Mouse (Mus musculus): ENCODE results near the gene Glt1d1. TPM values are rescaled to one million over a fixed set of nuclear protein-coding genes. Genes with fewer than 3 reads are reported as not detected.

Gene Glt1d1
- total RNA-seq, 2 experiments from 2014 or later, result 24.7 to 25.6 TPM

GRCm38 (mm10) chr5:127627242-127627641, 4.8 kb upstream of the Glt1d1 start:
- no peak for DNase-seq (ENCODE audit: low spot score in 2 of 2)

DNA sequence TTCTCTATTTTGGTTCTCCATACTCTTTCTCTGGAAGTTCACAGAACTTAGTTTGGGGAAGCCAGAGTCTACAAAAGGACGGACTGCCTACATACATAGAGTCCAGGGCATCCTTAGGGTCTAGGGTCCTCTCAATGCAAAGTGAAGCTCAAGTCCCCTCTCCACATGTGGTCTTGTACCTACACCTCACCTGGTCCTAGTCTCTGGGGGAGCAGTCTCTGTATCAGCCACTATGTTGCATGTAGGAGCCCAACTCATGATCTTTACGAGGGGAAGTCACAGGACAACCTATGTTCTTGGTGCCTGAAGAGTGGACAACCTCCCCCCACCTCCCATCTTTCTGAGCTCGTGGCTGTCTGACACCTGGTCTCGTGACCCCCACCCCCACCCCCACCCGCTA, 391 bp upstream of the Glt1d1 start:
- no peak for DNase-seq (ENCODE audit: low spot score in 2 of 2)

DNA sequence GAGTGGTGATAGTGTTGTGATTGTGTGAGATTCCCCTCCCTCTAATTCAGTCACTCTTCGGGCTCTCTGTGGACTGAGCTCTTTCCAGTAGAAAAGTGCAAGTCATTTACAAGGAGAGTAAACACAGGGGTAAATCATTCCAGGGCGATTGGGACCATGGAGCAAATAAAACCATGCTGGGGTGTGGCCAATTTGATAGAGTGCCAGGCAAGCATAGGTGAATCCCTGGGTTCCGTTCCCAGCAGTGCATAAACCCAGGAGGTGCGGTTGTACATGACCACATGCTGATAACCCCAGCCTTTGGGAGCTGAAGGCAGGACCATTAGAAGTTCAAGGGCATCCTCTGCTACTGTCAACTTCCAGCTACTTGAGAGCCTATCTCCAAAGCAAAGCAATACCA, 1.1 kb downstream of the Glt1d1 start:
- no peak for DNase-seq (ENCODE audit: low spot score in 2 of 2)

- no peak for DNase-seq (ENCODE audit: low spot score in 2 of 2)
Measured at GRCm38 (mm10) chr5:127633666-127634065, 1.6 kb downstream of the Glt1d1 start.

- DNase-seq (ENCODE audit: low spot score in 2 of 2), result no peak
Measured at GRCm38 (mm10) chr5:127637622-127638021, 5.6 kb downstream of the Glt1d1 start.

DNA sequence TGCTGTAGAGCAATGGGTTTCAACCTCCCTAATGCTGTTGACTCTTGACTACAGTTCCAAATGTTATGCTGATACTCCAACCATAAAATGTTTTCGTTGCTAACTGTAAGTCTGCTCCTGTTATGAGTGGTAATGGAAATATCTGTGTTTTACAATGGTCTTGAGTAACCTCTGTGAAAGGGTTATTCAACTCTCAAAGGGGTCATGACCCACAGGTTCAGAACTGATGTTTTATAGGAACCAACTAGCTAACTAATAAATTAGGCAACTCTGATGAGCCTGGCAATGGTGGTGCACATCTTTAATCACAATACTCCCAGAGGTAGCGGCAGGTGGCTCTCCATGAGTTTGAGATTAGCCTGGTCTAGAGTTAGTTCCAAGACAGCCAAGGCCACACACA, 6.1 kb downstream of the Glt1d1 start:
- no peak for DNase-seq (ENCODE audit: low spot score in 2 of 2)

GRCm38 (mm10) chr5:127639067-127639605, 7.1 kb downstream of the Glt1d1 start:
- DNase-seq (ENCODE audit: low spot score in 2 of 2), result no peak

DNA sequence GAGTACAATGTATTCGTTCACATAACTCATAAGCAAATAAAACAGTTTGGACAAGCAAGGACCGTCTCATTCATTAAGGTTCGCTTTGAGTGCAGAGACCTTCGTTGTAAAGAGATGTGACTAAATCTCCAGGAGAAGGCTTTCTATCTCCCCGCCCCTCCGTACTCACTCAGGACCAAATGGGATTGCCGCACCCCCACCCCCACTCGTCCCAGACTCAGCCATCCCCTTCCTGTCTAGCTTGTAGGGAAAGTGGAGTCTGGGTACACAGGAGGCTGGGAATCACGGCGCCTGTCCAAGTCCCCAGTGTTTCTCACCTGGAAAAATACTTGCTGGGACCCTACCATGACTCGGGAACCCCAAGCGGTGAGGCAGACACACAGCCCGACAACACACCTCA, 7.6 kb downstream of the Glt1d1 start:
- no peak for DNase-seq (ENCODE audit: low spot score in 2 of 2)

DNA sequence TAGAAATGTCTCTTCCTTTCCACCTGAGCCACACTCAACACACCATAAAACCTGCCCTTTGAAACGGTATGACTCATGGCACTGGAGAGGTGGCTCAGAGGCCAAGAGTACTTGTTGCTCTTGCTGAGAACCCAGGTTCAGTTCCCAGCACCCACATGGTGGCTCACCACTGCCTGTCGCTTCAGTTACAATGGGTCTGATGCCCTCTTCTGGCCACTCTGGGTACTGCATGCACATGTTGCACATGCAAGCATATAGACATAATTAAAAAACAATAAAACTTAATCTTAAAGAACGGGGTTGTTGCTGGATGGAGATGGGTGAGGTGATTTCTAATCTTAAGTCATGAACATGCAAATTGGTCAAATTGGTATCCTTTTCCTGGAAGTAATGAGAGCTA, 8.3 kb downstream of the Glt1d1 start:
- DNase-seq (ENCODE audit: low spot score in 2 of 2), result no peak

DNA sequence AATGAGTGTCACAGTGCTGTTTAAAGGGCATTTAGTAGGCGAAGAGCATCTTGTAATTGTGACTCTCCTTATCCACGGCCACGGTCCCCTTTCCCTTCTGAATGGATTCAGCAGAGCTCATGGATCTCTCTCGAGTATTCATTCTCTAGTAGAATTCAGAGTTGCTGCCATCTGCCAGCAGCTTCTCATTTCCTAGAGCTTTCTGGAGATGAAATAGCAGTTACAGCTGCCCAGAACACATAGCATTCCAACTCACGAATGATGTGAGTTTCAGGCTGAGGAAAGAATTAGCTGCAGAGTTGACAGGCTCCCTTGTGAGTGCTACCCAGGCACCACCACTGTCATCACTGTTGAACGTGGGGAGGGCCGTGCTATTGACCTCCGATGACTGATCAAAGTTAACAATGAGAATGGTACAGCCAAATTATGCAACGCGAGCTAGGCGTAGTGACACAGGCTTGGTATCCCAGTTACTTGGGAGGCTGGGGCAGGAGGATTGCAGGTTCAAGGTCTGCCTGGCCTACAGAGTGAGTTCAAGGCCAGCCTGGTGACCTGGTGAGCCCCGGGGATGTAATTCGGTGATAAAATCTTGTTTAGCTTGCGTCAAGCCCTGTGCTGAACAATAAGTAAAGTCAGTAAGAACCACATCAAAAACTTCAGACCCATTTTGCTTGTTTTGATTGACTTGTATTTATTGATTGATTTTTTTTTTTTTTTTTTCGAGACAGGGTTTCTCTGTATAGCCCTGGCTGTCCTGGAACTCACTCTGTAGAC, 9.3 kb downstream of the Glt1d1 start:
- DNase-seq (ENCODE audit: low spot score in 2 of 2), result no peak

- DNase-seq (ENCODE audit: low spot score in 2 of 2), result peak; percentile 50 to 56
Measured at GRCm38 (mm10) chr5:127648046-127648445, 16.0 kb downstream of the Glt1d1 start.

DNA sequence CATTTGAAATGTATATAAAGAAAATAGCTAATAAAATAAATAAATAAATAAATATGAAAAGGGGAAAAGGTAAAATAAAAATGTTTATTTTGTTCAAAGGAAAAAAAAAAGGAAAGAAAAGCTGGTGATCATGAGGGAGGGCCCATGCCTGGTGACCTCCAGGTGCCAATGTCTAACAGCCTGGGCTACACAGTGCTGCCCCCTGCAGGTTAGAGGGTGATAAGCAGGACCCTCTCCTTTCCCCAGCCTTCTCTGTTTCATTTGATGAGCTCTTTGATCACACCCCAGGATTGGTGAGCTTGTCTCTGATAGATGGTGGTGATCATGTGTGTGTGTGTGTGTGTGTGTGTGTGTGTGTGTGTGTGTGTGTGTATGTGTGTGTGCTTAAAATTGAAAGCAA, 17.0 kb downstream of the Glt1d1 start:
- DNase-seq (ENCODE audit: low spot score in 2 of 2), result peak in 1 of 2 experiments; percentile 43

DNA sequence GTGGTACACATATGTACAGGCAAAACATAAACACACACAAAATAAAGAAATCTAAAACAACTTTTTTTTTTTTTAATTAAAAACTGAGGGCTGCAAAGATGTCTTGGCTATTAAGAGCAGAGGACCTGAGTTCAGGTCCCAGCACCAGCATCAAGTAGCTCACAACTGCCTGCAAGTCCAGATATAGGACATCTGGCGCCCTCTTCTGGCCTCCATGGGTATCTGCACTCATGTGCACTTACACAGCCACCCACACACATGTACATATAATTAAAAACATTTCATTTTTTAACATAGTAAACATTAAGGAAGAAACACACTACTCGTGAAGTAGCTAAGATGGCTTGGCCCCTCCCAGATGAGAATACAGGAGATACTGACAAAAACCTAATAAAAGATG, 26.2 kb downstream of the Glt1d1 start:
- no peak for DNase-seq (ENCODE audit: low spot score in 2 of 2)

- DNase-seq (ENCODE audit: low spot score in 2 of 2), result no peak
Measured at GRCm38 (mm10) chr5:127659312-127659711, 27.2 kb downstream of the Glt1d1 start.

GRCm38 (mm10) chr5:127660267-127660666, 28.2 kb downstream of the Glt1d1 start:
- no peak for DNase-seq (ENCODE audit: low spot score in 2 of 2)

- DNase-seq (ENCODE audit: low spot score in 2 of 2), result no peak
Measured at GRCm38 (mm10) chr5:127660979-127661378, 28.9 kb downstream of the Glt1d1 start.

- no peak for DNase-seq (ENCODE audit: low spot score in 2 of 2)
Measured at GRCm38 (mm10) chr5:127673913-127674312, 41.9 kb downstream of the Glt1d1 start.

DNA sequence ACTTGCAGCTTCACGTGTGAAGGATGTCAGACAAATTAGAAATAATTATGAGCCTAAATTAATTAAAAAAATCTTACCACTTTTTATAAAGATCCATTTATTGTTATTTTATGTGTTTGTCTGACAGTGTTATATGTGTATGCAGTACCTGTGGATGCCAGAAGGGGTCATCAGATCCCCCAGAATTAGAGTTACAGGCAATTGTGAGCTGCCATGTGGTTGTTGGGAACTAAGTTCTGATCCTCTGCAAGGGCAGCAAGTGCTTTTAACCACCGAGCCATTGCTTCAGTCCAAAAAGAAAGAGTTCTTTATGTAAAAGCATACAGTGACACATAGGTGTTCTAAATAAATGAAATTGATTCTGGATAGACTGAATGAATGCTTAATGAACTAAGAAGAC, 45.5 kb downstream of the Glt1d1 start:
- DNase-seq (ENCODE audit: low spot score in 2 of 2), result no peak

- DNase-seq (ENCODE audit: low spot score in 2 of 2), result no peak
Measured at GRCm38 (mm10) chr5:127678501-127678900, 46.4 kb downstream of the Glt1d1 start.

- DNase-seq (ENCODE audit: low spot score in 2 of 2), result no peak
Measured at GRCm38 (mm10) chr5:127688568-127689170, 56.6 kb downstream of the Glt1d1 start.

DNA sequence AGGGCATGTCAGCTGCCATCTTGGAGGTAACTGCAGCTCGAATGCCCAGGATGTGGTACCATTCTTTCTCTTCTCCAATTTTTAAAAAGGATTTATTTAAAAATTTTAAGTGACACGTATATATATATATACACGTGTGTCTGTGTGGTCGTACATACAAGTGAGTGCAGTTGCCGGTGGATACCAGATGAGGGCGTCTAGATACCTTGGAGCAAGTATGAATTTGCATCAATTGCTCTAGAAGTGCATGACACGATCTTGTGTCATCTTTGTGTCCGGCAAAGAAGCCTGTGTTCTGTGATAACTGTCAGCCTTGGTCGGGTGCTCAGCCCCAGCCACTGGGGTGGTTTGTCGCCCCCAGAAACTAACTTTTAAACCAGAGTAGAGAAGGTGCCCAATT, 59.0 kb downstream of the Glt1d1 start:
- no peak for DNase-seq (ENCODE audit: low spot score in 2 of 2)

DNA sequence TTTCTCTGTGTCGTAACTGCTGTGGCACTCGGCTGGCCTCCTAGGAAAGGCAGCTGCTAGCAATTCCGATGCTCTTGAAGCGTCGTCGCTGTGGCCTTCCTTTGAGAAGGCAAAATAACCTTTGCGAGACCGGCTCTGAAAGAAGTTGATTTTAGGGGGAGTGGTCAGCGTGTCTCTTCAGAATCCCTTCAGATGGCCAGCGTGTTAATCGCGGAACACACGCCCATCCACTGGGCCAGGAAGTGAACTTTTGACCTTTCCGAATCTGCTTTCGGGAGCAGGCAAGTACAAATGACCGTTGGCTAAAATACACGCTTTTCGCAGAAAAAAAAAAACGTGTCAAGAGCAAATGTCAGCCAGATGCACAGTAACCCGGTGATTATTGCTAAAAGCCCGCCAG, 59.5 kb downstream of the Glt1d1 start:
- no peak for DNase-seq (ENCODE audit: low spot score in 2 of 2)

- no peak for DNase-seq (ENCODE audit: low spot score in 2 of 2)
Measured at GRCm38 (mm10) chr5:127695898-127696297, 63.8 kb downstream of the Glt1d1 start.

Measured in left cerebral cortex, adult 18-20 months (tissue).